Mouse (Mus musculus): Measurements from ENCODE around the gene F11.

F11 gene

GRCm38 (mm10) chr8:45239363-45239762 is 22.5 kb downstream of the F11 start:
- no peak for DNase-seq

- peak; percentile 58 to 70 for DNase-seq
These were observed 23.5 kb downstream of the F11 start for GRCm38 (mm10) chr8:45238282-45238681.

- peak; percentile 72 to 75 for DNase-seq
These were observed 25.5 kb downstream of the F11 start for GRCm38 (mm10) chr8:45236164-45236912.

- DNase-seq, result no peak
These were observed 26.6 kb downstream of the F11 start for GRCm38 (mm10) chr8:45235228-45235627.

- no peak for DNase-seq
These were observed 28.6 kb downstream of the F11 start for GRCm38 (mm10) chr8:45233256-45233655.

- no peak for DNase-seq
These were observed 59.4 kb downstream of the F11 start for GRCm38 (mm10) chr8:45202476-45202875.

GRCm38 (mm10) chr8:45201605-45202004 is 60.2 kb downstream of the F11 start:
- DNase-seq, result peak; percentile 72 to 81

GRCm38 (mm10) chr8:45197294-45197693 is 64.5 kb downstream of the F11 start:
- DNase-seq, result no peak

GRCm38 (mm10) chr8:45195954-45196526 is 65.8 kb downstream of the F11 start:
- peak; percentile 3 for DNase-seq

Measured in cerebellum, postnatal 14 days (tissue).